Mouse (Mus musculus) cerebellum, postnatal 14 days (tissue): Measurements from ENCODE around the gene Gnat2.

Experiments used
- DNase-seq, 2 experiments: peaks; one replicate each; pipeline ENCODE4 v3.0.0; 2021; ENCODE audit warnings: mixed read lengths in 2 of 2

The Gnat2 gene

DNA sequence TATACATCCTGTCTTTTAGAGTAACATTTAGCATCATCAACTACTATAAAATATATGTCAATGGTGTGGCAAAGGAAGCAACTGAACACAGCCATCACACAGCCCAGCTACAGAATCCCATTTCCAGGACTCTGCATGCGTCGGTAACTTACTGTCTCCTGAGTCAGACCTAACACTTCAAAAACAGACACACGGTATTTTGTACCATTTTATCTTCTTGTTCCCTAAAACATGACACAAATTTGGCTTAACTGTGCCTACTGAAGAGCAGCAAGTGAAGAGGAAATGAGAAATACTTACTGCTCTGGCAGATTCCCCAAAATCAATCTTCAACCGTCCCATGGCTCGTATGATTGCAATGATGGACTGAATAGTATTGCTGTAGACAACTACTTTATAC is 30.7 kb downstream of the Gnat2 start:
- no peak for DNase-seq

DNA sequence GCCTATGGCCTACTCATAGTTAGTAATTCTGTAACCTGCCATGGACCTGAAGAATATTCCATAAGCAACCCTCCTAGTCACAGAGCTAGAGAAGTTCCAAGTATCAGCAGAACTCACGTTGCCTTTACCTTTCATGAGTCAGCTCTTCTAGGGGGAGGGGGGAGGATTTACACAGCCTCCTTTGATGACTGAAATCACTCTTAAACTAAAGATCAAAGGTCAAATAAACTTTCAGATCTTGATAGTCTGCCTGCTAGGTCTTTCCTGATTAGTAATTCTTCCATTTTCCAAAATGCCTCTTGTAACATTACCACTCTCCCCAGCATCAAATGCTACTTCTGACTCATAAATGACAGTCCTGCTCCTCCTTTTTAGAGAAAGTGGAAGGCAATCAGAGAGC is 31.5 kb downstream of the Gnat2 start:
- DNase-seq: no peak

DNA sequence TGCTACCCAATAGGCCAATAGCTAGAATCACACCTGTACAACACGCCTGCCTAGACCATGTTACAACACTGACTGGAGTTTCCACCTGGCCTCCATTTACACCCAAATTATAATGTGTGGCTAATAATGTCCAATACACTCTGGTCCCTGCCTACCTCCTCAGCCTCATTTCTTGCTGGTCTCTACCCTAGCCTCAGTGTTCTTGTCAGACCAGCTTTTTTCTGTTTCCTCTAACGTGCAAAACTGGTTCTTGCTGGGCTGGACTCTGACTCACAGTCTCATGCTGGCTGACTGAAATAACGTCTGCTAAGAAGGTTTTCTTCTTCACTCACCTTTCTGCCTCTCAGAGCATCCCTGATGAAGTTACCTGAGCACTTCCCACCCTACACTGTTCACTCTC is 33.7 kb downstream of the Gnat2 start:
- no peak for DNase-seq

DNA sequence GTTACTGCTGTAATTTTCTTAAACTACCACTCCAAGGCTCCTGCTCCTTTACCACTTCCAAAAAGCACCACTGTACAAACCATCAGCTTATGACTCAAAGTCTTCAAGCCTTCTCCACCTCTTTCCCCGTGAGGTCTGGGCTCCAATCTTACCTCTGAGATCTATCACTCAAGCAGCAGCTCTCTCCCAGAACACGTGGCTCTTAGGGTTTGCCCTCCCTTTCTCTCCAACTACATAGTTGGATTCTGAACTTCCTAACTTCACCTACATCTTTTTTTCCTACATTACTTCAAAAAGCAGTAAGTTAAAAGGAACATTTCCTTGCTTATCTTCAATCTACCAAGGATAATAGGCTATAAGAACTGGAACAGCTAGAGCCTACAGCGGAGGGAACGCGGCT is 35.9 kb downstream of the Gnat2 start:
- no peak for DNase-seq

DNA sequence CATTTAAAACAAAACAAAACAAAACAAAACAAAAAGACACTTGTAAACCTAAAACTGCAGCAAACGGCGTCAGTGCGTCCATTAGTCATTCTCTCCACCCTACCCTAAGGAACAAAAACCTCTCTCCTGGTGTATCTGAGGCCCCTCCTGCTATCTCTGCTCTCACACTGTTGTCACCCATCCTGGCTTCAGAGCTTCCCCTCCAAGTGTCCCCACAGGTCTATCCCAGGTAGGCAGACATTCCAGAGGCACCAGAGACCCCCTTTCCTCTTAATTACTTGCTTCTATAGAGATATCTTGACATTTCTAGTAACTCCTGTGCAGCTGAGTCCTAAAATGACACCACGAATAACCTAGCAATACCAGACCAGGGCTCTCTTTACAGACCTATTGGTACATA is 36.8 kb downstream of the Gnat2 start:
- no peak for DNase-seq

DNA sequence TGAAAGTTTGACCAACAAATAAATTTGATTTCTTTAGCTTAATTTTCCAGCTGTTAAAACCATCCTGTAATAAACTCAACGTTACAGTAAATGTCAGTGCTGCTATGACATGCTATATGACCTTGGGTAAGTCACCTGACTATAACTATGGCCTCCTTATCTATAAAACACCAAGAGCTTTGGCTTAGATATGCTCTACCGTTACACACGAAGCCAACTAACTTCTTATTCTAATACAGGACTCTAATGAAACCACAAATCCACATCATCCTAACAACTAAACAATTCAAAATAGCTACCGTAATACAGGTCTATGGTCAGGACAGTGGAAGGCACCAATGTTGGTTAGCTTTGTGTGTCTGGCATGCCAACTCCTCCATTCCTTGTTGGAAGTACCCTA is 37.2 kb downstream of the Gnat2 start:
- DNase-seq: no peak

GRCm38 (mm10) chr3:108131216-108131615 is 38.6 kb downstream of the Gnat2 start:
- DNase-seq: no peak

DNA sequence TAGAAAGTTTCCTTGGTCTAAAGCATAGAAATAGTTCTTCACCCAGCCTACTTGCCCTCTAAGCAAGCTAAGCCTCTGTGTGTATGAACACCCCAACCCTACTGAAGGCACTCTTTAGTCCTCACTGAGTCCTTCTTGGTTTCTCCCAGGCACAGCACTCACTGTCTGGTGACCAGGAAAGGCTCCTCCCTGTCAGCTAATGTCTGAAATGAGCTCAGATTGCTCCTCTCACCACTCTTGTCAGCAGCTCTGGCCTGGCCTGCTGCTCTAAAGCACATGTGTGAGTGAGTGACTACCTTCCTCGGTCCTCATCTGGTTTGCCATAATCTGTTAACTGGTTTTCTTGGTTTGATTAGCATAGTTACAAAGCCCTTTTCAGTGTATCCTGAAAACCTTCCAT is 39.2 kb downstream of the Gnat2 start:
- no peak for DNase-seq

DNA sequence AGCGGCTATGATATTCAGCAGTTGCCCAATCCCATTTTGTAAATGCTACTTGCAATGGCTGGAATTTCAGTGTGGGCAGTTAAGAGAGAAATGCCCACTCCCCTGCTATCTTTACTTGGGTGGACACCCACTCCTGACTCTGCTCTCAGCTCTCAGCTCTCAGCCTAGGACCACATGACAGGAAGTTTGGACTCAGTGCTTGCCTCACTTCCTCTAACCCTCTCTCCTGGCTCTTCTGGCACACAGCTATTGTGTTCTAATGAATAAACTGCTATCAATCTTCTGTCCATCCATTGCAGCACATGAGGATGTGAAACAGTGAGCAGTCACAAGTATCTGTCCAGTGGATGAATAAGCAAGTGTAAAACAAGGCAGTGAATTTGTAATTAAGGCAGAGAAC is 39.9 kb downstream of the Gnat2 start:
- no peak for DNase-seq

DNA sequence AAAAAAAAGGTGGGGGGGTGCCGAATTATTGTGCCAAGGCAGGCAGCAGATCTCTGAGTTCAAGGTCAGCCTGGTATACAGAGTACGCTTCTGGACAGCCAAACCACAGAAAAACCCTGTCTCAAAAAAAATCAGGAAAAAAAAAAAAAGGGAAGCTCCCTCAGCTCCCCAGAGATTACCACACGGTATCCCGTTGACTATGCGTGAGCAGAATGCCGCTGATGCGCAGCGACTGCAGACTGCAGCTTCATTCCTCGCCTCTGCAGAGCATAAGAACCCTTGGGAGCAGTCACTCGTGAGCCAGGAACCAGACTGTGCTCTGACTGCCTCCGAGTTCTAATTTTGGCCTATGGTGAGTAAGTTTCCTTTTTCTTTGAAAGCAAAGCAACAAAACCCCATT is 42.1 kb downstream of the Gnat2 start:
- DNase-seq: no peak

- no peak for DNase-seq
Observed at GRCm38 (mm10) chr3:108139113-108139512, 46.5 kb downstream of the Gnat2 start.

GRCm38 (mm10) chr3:108140786-108141185 is 48.2 kb downstream of the Gnat2 start:
- no peak for DNase-seq

- DNase-seq: peak; percentile 89 to 91
Observed at GRCm38 (mm10) chr3:108145534-108146445, 53.2 kb downstream of the Gnat2 start, which contains the start of gene Gnai3. Gene Gnai3, minus strand, starts transcription at chr3:108146146.

DNA sequence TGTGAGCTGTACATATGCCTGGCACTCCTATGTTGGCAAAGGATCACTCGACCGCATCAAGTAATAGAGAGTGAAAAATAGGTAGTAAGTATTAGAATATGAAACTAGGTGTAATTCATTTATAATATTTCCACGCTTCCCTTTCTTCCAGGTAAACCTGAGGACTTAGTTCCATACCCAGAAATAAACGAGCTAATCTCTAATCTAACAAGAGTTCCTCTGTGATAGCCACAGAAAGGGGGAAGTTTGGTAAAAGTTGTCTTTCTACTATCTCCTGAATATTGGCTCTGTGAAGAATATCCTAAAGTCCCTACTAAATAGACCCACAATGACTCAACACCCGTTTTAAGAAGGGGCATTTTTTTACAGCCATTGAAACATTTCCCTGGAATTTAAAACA is 54.1 kb downstream of the Gnat2 start:
- no peak for DNase-seq

GRCm38 (mm10) chr3:108147386-108148235 is 55.0 kb downstream of the Gnat2 start:
- DNase-seq: peak; percentile 91 to 94
